Mouse (Mus musculus) left cerebral cortex, postnatal 36 days (tissue): ENCODE measurements around the gene Zfp239. TPM values are rescaled to one million over a fixed set of nuclear protein-coding genes. Genes with fewer than 3 reads are reported as not detected.

Experiments used
- DNase-seq, 2 experiments: peaks; one replicate each; pipeline ENCODE4 v3.0.0; 2021 to 2022; ENCODE audit warnings: low spot score in 2 of 2, mixed read lengths in 1 of 2
- intact Hi-C: fragments of 180-260 bp; cut with DNase I; formaldehyde crosslinking; loops from one replicate; pipeline ENCODE4 v1.15.1; 2025
- total RNA-seq, 2 experiments: library from RNA; stranded (reverse); gene quantifications; 2 replicates each; pipeline ENCODE4 v1.2.3; 2021

Gene Zfp239
- total RNA-seq, 2 experiments from 2014 or later = 44.7 to 48.0 TPM

GRCm38 (mm10) chr6:117874621-117875281 is 12.9 kb downstream of the Zfp239 start:
- intact Hi-C loops = no loop called here
- DNase-seq = no peak

- DNase-seq = peak in 1 of 2 experiments; percentile 94
- intact Hi-C loops = loop anchor here (1.0 kb wide), 2 partner anchors 27 to 38 kb away; no protein-coding TSS in a partner anchor
These were observed 17.0 kb downstream of the Zfp239 start for GRCm38 (mm10) chr6:117878700-117879407.

- intact Hi-C loops = loop anchor here (1.0 kb wide), 2 partner anchors 27 to 38 kb away; no protein-coding TSS in a partner anchor
- DNase-seq = peak; percentile 100
These were observed 17.7 kb downstream of the Zfp239 start for GRCm38 (mm10) chr6:117879408-117880115.

DNA sequence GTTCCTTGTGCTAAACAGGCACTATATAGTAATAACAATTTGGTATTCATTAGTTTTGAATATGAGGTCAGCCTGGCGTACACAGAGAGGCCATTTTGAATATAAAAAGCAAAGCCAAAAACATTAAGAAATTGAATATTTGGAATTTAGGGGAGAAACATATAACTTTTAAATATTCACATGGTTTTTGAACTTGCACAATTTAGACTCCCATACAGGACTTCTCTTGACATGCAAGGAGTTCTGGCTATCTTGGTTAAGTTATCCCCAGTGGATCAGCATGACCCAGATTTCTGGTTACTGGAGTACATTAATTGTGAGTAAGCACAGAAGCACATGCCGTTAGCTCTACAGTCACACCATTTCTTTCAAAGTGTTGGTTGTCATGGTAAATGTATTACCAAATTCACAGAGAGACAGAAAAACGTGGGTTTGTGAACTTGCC is 18.5 kb downstream of the Zfp239 start:
- intact Hi-C loops = no loop called here
- DNase-seq = no peak

DNA sequence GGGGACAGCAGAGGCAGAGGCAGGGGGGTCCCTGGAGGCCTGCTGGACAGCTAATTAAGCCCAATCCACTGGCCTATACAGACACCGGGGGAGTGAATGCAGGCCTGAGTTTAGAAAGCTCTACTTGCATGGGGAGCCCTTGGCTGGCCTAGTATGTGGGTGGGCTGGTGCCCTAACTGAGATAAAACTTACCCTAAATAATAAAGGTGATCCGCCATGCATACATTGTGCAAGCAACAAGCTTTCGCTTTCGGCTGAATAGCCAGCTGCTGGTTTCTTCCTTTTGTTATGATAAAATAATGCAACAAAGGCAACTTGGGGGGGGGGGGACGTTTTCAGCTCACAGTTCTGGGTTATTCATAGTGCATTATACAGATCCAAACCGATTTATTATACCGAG is 19.3 kb downstream of the Zfp239 start:
- intact Hi-C loops = no loop called here
- DNase-seq = no peak

GRCm38 (mm10) chr6:117881997-117882396 is 20.1 kb downstream of the Zfp239 start:
- DNase-seq = no peak
- intact Hi-C loops = no loop called here

DNA sequence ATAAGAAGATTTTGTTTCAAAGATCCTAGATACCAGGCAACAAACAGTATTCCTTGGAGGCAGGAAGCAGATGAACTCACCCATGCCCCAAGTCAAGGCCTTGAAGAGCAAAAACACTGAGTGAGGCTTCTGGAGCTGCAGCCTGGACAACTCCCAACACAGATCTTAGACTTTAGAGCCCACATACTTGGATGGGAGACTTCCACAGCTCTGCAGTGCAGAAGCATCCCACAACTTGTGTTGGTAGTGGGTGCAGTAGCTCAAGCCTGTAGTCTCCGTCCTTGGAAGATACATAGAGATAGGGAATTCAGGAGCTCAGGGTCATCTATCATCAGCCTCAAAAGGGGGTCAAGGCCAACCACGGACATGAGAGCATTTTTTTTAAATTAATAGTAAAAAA is 24.0 kb downstream of the Zfp239 start:
- DNase-seq = no peak
- intact Hi-C loops = no loop called here

DNA sequence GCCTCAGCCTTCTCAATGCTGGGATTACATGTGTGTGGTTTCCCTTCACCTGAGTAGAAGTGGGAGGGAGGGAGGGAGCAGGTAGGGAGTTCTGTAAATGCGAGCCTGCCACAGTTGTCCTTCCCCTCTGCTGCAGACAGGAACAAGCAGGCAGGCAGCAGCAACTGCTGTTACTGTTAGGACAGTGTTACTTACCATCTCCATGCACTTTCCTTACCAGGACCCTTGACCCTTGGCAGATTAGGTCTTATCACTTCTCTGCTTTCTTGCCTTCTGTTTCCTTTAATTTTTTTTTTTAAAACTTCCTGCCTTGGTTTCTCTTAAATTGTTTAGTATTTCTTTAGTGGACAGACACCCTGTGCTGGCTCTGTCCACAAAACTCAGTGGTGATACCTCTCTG is 26.1 kb downstream of the Zfp239 start:
- intact Hi-C loops = no loop called here

DNA sequence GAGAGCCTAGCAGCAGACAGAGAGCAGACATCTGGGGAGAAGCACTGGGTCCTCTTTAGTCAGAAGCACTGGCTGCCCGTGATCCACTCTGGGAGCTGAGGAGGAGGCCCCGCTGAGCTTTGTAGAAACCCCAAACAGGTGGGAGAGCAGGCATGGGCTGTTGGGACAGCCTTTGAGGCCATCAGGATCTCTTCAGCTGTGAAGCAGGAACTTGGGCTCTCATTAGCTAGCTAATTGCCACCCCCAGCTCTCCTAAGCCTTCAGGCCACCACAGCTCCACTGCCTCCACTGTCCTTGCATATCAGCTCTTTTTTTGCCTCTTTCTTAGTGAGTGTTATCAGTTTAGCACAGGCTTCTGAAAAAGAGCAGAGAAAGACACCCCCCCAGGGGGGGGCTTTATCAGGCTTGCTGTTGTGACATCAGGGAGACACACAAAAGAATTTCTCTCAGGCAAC is 26.8 kb downstream of the Zfp239 start:
- intact Hi-C loops = no loop called here
- no peak for DNase-seq

More for the DNA sequence above, 26.1 kb downstream of the Zfp239 start:
- DNase-seq = no peak

- intact Hi-C loops = no loop called here
- no peak for DNase-seq
These were observed 28.4 kb downstream of the Zfp239 start for GRCm38 (mm10) chr6:117890257-117890656.

DNA sequence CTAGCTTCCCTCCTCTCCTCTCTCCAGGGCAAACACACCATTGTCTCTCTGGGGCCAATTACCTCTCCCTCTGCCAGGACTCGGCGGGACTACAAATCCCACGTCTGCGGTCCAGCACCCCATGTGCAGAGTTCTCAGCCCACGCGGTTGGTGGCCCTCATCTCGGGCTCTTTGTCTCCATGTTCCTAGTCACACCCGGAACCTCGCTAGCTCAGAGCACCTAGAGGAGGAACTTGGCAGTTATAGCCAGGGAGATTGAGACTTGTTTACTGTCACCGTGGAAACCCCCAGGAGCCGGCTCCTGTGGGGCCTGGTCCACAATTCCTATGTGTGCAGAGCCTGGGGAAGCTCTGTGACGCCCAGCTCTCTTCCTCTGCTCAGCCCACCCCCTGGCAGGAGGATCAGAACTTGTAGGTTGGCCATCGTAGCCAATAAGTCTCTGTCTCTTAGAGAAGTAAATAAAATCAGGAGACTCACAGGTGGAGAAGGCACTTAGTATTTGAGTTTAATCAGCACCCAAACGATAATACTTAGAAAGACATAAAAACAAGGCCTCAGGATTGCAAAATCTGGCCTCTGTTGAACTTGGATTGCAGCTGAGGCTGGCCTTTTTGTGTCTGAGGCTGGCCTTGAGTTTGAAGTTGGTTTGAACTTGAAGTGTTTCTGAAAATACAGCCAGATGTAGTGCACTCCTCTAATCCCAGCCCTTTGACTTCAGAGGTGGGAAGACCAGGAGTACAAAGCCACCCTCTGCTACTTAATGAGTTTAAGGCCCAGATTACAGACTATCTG is 29.7 kb downstream of the Zfp239 start:
- intact Hi-C loops = no loop called here
- no peak for DNase-seq

DNA sequence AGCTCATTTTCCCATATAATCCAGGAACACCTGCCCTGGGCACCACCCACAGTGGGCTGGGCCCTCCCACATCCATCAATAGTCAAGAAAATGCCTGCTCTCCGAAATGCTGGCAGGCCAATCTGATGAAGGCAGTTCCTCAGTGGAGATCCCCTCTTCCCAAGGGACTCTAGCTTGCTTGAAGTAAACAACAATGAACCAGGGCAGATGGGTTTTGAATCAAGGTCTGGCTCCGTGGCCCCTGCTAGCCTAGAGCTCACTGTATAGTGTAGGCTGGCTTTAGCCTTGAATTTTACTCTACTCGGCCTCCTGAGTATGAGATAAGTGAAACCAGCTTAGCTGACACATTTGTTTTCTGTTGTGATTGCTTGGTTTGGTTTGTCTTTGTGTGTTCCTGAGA is 30.5 kb downstream of the Zfp239 start:
- no peak for DNase-seq
- intact Hi-C loops = no loop called here

GRCm38 (mm10) chr6:117893435-117893834 is 31.5 kb downstream of the Zfp239 start:
- intact Hi-C loops = no loop called here
- no peak for DNase-seq

- no peak for DNase-seq
- intact Hi-C loops = no loop called here
These were observed 35.9 kb downstream of the Zfp239 start for GRCm38 (mm10) chr6:117897800-117898199.

DNA sequence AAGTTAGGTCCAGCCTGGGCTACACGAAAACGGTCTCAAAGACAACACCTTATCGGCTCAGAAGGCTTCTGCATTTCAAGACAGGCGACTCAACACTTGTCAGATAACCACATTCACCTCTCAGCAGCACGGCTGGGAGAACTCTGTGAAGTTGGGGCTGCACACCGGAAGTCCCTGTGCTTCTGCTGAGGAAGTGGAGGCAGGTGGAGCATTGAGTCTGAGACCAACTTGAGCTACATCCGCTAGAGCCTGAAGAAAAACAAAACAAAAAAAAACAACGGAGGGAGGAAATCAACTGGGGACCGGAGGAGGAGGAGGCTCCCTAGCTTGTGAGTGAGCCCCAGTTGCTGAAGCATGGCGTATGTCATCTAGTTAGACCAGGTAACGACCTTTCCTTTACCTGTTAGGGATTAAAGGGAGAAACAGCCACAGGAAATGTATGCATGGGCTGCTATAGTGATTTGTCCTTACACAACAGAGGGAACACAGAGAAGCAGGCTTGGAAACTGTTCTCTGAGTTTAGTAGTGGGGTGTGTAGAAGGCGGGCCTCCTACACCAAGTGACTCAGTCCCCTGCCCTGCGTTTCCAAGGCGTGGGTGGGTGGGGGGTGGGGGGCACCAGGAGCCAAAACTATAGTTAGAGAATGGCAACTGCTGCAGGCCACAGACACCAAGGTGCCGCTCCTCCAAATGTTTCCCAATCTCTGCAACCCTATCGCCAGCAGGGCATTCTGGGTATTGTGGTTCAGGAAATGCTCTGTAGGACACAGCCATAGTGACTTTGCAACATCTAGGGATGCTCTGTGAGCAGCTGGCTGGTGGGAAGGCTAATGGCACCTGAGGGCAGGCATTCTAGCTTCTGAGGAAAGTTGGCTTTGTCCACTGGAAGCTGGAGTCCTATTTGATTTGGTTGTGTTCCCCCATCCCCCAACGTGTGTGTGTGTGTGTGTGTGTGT is 38.5 kb downstream of the Zfp239 start, which contains the start of gene Hnrnpf:
Gene Hnrnpf, plus strand, starts transcription at position 199 of the 955 bp plus-strand sequence.
- intact Hi-C loops = no loop called here
- peak; percentile 18 to 39 for DNase-seq

- intact Hi-C loops = no loop called here
These were observed 39.9 kb downstream of the Zfp239 start for GRCm38 (mm10) chr6:117901510-117902402.

DNA sequence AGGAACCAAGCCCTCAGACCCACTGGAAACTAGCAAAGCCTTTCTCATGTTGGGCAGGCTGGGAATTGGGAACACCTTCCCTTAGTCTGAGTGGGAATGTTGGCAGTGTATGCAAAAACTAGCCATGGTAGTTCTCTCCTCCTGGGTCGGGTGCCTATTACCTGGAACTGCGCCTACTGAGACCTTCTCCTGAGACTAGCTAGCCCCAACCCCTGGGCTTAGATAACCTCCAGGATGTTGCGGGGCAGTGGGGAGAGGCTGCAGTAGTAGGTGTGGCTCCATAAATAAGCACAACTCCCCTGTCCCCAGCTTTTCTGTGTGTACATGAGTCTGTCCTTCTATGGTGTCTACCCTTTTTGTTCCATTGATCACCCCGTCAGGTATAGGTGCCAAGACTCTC is 40.7 kb downstream of the Zfp239 start:
- intact Hi-C loops = no loop called here
- no peak for DNase-seq

More at GRCm38 (mm10) chr6:117901510-117902402, 39.9 kb downstream of the Zfp239 start:
- no peak for DNase-seq
